Mouse (Mus musculus) frontal cortex, adult (tissue): ENCODE measurements at regions not wholly inside any gene's neighbourhood (a gene's known extent, or its start where the extent isn't known, plus 50 kb on each side); places are given as distances from the start of the nearest gene placed in this dataset.
A peak's percentile ranks its signal among the peaks of the same experiment; 100 is the strongest.

Experiments used
- ATAC-seq: cut with Nextera tagmentation; 2 replicates; pipeline ENCODE4 v1.9.2; 2017; ENCODE audit warnings: mild to moderate bottlenecking, moderate library complexity, mixed read lengths; ENCODE audit not compliant: low TSS enrichment

- ATAC-seq = no peak
These were observed 292.7 kb upstream of the Zfp507 start for GRCm38 (mm10) chr7:36095258-36096130.

GRCm38 (mm10) chr7:36091132-36091531 lies 288.3 kb upstream of the Zfp507 start:
- ATAC-seq = no peak

GRCm38 (mm10) chr7:36090291-36091123 lies 287.7 kb upstream of the Zfp507 start:
- no peak for ATAC-seq

GRCm38 (mm10) chr7:36087598-36087997 lies 284.8 kb upstream of the Zfp507 start:
- no peak for ATAC-seq

GRCm38 (mm10) chr7:36078666-36079065 lies 275.9 kb upstream of the Zfp507 start:
- ATAC-seq = no peak

- ATAC-seq = no peak
These were observed 275.4 kb upstream of the Zfp507 start for GRCm38 (mm10) chr7:36078089-36078654.

- ATAC-seq = no peak
These were observed 274.5 kb upstream of the Zfp507 start for GRCm38 (mm10) chr7:36077271-36077670.

- ATAC-seq = no peak
These were observed 273.2 kb upstream of the Zfp507 start for GRCm38 (mm10) chr7:36076021-36076441.

GRCm38 (mm10) chr7:36071774-36072173 lies 269.0 kb upstream of the Zfp507 start:
- no peak for ATAC-seq

- no peak for ATAC-seq
These were observed 263.9 kb upstream of the Zfp507 start for GRCm38 (mm10) chr7:36066725-36067124.

- ATAC-seq = peak; percentile 64
These were observed 258.9 kb upstream of the Zfp507 start for GRCm38 (mm10) chr7:36061679-36062078.

- ATAC-seq = peak; percentile 81
These were observed 257.6 kb upstream of the Zfp507 start for GRCm38 (mm10) chr7:36060426-36060825.

GRCm38 (mm10) chr7:36046053-36046452 lies 243.2 kb upstream of the Zfp507 start:
- peak; percentile 61 for ATAC-seq

GRCm38 (mm10) chr7:36031881-36032280 lies 229.1 kb upstream of the Zfp507 start:
- ATAC-seq = no peak

- no peak for ATAC-seq
These were observed 220.2 kb upstream of the Zfp507 start for GRCm38 (mm10) chr7:36023015-36023414.

- no peak for ATAC-seq
These were observed 219.7 kb upstream of the Zfp507 start for GRCm38 (mm10) chr7:36022489-36022888.

- no peak for ATAC-seq
These were observed 214.3 kb upstream of the Zfp507 start for GRCm38 (mm10) chr7:36016926-36017753.

GRCm38 (mm10) chr7:35996609-35997008 lies 193.8 kb upstream of the Zfp507 start:
- no peak for ATAC-seq

GRCm38 (mm10) chr7:35992511-35992910 lies 189.7 kb upstream of the Zfp507 start:
- ATAC-seq = no peak

GRCm38 (mm10) chr7:35991141-35991540 lies 188.3 kb upstream of the Zfp507 start:
- ATAC-seq = no peak

- no peak for ATAC-seq
These were observed 186.7 kb upstream of the Zfp507 start for GRCm38 (mm10) chr7:35989456-35989855.
